12 mouse cellular contexts compared by ENCODE assay signal in the genomic region with DNA sequence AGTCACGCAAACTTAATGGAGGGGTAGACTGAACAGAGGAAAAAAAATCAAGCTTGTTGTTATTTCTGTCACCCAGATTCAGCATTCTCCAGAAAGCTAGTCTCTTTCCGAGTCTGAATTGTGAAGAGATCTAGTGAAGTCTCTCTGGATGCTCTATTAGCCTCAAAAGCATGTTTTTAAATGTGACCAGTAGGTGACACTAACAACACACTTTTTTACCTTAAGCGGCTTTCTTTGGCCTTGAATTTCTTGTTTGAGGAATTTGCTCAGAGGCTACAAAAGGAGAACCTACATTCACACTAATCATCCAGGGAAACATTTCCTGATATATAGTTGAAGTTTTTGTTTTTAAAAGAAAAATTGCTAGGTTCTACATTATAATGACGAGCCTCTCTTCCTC. TPM values are rescaled to one million over a fixed set of nuclear protein-coding genes. Genes with fewer than 3 reads are reported as not detected.
DNase-seq lines count a peak whose midpoint lies in the region; ATAC-seq and TF ChIP-seq lines count a peak whose summit lies in the region.
"Had no signal": no experiment of that assay in that cellular context is flagged by ENCODE, and none has a peak within 500 bp of the region (broad histone marks: within the 10 kb centered on the region; RNA-seq: fewer than 3 reads in every experiment).

No protein-coding gene starts in this region.

- H3K36me3 ChIP-seq in heart, postnatal 0 days (replicated peaks; ENCODE audit: control insufficient read depth, insufficient read depth, low read length) = no peaks in the 10 kb centered on the region
- H3K36me3 ChIP-seq in midbrain, embryonic 11.5 days (ENCODE audit: control insufficient read depth, insufficient read depth, low read length) = no peaks in the 10 kb centered on the region
- no peaks in the 10 kb centered on the region for H3K36me3 ChIP-seq in midbrain, embryonic 15.5 days (replicated peaks)
- H3K36me3 ChIP-seq: forebrain, embryonic 12.5 days; limb, embryonic 12.5 days; neural tube, embryonic 12.5 days had no signal

- H3K27me3 ChIP-seq in heart, postnatal 0 days (ENCODE audit: control insufficient read depth, insufficient read depth, low read length) = no peaks in the 10 kb centered on the region
- H3K27me3 ChIP-seq in midbrain, embryonic 11.5 days (ENCODE audit: control insufficient read depth, insufficient read depth, low read length) = no peaks in the 10 kb centered on the region
- H3K27me3 ChIP-seq in midbrain, embryonic 15.5 days (replicated peaks) = no peaks in the 10 kb centered on the region
- H3K27me3 ChIP-seq: forebrain, embryonic 12.5 days; limb, embryonic 12.5 days; neural tube, embryonic 12.5 days had no signal

- no peaks in the 10 kb centered on the region for H3K9me3 ChIP-seq in heart, postnatal 0 days (replicated peaks; ENCODE audit: control insufficient read depth, low read length)
- H3K9me3 ChIP-seq in midbrain, embryonic 11.5 days (ENCODE audit: control insufficient read depth, low read length) = no peaks in the 10 kb centered on the region
- H3K9me3 ChIP-seq in midbrain, embryonic 15.5 days = no peaks in the 10 kb centered on the region
- H3K9me3 ChIP-seq: forebrain, embryonic 12.5 days; limb, embryonic 12.5 days; neural tube, embryonic 12.5 days had no signal

- no peak overlapping the region for H3K9ac ChIP-seq in heart, postnatal 0 days (replicated peaks; ENCODE audit: low read depth, low read length)
- H3K9ac ChIP-seq in midbrain, embryonic 11.5 days (ENCODE audit: low read length) = no peak overlapping the region
- H3K9ac ChIP-seq in midbrain, embryonic 15.5 days = no peak overlapping the region
- H3K9ac ChIP-seq: forebrain, embryonic 12.5 days; limb, embryonic 12.5 days; neural tube, embryonic 12.5 days had no signal

- no peaks in the 10 kb centered on the region for H3K4me1 ChIP-seq in heart, postnatal 0 days (ENCODE audit: control insufficient read depth, insufficient read depth)
- H3K4me1 ChIP-seq in midbrain, embryonic 11.5 days (ENCODE audit: control insufficient read depth, insufficient read depth, low read length) = no peaks in the 10 kb centered on the region
- H3K4me1 ChIP-seq in midbrain, embryonic 15.5 days = no peaks in the 10 kb centered on the region
- H3K4me1 ChIP-seq: forebrain, embryonic 12.5 days; limb, embryonic 12.5 days; neural tube, embryonic 12.5 days had no signal

- no peak overlapping the region for H3K4me2 ChIP-seq in heart, postnatal 0 days (ENCODE audit: low read depth, low read length)
- H3K4me2 ChIP-seq in midbrain, embryonic 11.5 days = no peak overlapping the region
- no peak overlapping the region for H3K4me2 ChIP-seq in midbrain, embryonic 15.5 days
- H3K4me2 ChIP-seq: forebrain, embryonic 12.5 days; limb, embryonic 12.5 days; neural tube, embryonic 12.5 days had no signal

- peak; percentile 55 for TF ChIP-seq CTCF in heart, postnatal 0 days (IDR thresholded peaks at IDR 0.05; ENCODE audit: low read depth)

- no peak overlapping the region for H3K27ac ChIP-seq in heart, postnatal 0 days (ENCODE audit: low read depth)
- H3K27ac ChIP-seq in midbrain, embryonic 11.5 days (ENCODE audit: low read depth, low read length) = no peak overlapping the region
- no peak overlapping the region for H3K27ac ChIP-seq in midbrain, embryonic 15.5 days
- H3K27ac ChIP-seq: forebrain, embryonic 12.5 days; limb, embryonic 12.5 days; macrophage; neural tube, embryonic 12.5 days had no signal

- no peak for ATAC-seq in heart, postnatal 0 days (ENCODE audit: insufficient read depth, low read depth)
- no peak for ATAC-seq in midbrain, embryonic 11.5 days (ENCODE audit: low FRiP score)
- ATAC-seq in midbrain, embryonic 15.5 days (replicated peaks) = no peak

- TF ChIP-seq EP300 in heart, postnatal 0 days (IDR thresholded peaks at IDR 0.05; ENCODE audit: low read depth) = no peak

- H3K4me3 ChIP-seq in heart, postnatal 0 days (ENCODE audit: low read depth, low read length) = no peak overlapping the region
- H3K4me3 ChIP-seq in midbrain, embryonic 11.5 days (ENCODE audit: low read depth, low read length) = no peak overlapping the region
- no peak overlapping the region for H3K4me3 ChIP-seq in midbrain, embryonic 15.5 days
- H3K4me3 ChIP-seq: forebrain, embryonic 12.5 days; limb, embryonic 12.5 days; neural tube, embryonic 12.5 days had no signal

- DNase-seq in heart, postnatal 0 days (ENCODE audit: low spot score) = peak; percentile 32
- DNase-seq in heart, postnatal 4 days = no peak
- DNase-seq in midbrain, embryonic 11.5 days (ENCODE audit: low spot score, missing footprints) = peak; percentile 85
- DNase-seq in adipocyte (ENCODE audit: low spot score) = peak; percentile 8
- peak; percentile 20 for DNase-seq in retina, postnatal 1 day
- DNase-seq in layer of hippocampus, adult 9-10 months (ENCODE audit: low spot score) = no peak
- DNase-seq in right cerebral cortex, adult 2 months (ENCODE audit: low spot score in 2 of 2) = no peak

- WGBS in heart, postnatal 0 days = 50% methylated on average over 4 of the region's 4 CpGs
- WGBS in midbrain, embryonic 11.5 days = 77% methylated on average over 4 of the region's 4 CpGs
- 68% methylated on average over 4 of the region's 4 CpGs for WGBS in midbrain, embryonic 15.5 days

RNA-seq across cellular contexts. Expression of gene Wdr20rt, which starts 48.5 kb away (rescaled TPM):
- total RNA-seq in heart, postnatal 0 days (2014; rRNA removed; ENCODE audit: low replicate concordance) = not detected in 2 replicates
- polyA plus RNA-seq in heart, postnatal 0 days (2015; fragmentation: Nextera tagmentation; extraction: Ambion mirVana) = not detected in 2 replicates
- total RNA-seq in heart, postnatal 4 days (2021) = not detected
- polyA plus RNA-seq in midbrain, embryonic 11.5 days (2014; fragmentation: Nextera tagmentation; extraction: Ambion mirVana) = not detected in 2 replicates
- polyA plus RNA-seq in midbrain, embryonic 15.5 days (2015; fragmentation: Nextera tagmentation; extraction: Ambion mirVana) = not detected in 2 replicates
- polyA plus RNA-seq: forebrain, embryonic 12.5 days; limb, embryonic 12.5 days; macrophage; neural tube, embryonic 12.5 days had no signal

Comparison
In these comparisons a context has a peak if more than half of its experiments do, and no peak if none do; other contexts are left out.
1. DNase-seq: peak in heart, postnatal 0 days (single experiment), midbrain, embryonic 11.5 days (single experiment), adipocyte (single experiment) and retina, postnatal 1 day (single experiment); none in heart, postnatal 4 days (single experiment), layer of hippocampus, adult 9-10 months (single experiment) and right cerebral cortex, adult 2 months (0 of 2).